ENCODE assay signal across 8 mouse cellular contexts in the genomic region with DNA sequence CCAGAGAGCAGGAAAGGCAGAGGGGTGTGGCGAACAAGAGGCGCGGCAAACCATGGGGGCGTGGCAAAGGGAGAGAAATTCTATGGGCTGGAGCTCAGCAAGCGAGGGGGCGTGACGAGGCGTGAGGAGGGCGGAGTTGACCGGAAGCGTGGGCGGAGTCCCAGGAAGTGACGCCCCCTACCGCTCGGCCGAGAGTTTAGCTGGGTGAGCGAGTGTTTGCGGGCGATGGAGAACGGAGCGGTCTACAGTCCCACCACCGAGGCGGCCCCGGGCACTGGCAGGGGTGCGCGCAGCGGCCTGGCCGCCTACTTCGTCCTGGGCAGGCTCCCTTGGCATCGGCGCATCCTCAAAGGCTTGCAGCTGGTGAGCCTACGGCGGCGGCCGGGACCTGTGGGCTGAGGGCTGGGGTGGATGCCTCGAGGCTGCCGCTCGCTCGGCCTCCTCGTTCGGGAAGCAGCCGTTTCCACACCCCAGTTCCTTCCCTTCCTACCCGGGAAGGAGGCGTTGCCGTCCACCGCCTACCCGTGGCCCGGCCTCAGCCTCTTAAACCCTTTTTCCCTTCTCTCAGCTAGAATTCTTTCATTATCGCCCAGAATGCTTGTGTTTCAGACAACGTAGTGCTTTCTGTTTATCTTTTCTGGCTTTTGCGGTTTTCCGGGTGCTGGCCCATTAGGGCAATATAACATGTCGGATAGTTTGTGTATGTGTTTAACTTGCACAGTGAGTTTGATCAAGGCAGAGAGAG. TPM values are rescaled to one million over a fixed set of nuclear protein-coding genes. Genes with fewer than 3 reads are reported as not detected.
DNase-seq lines count a peak whose midpoint lies in the region; ATAC-seq and TF ChIP-seq lines count a peak whose summit lies in the region.

Gene Cmtm6, plus strand, starts transcription at position 106 of the 745 bp plus-strand sequence.

- H3K9me3 ChIP-seq in G1E (replicated peaks), result no peaks in the 10 kb centered on the region
- no peaks in the 10 kb centered on the region for H3K9me3 ChIP-seq in forebrain, embryonic 16.5 days (ENCODE audit: control insufficient read depth, low read length)
- no peaks in the 10 kb centered on the region for H3K9me3 ChIP-seq in lung, embryonic 14.5 days (ENCODE audit: low read depth, low read length)

- H3K36me3 ChIP-seq in G1E (replicated peaks), result peaks cover 23% of the 10 kb centered on the region
- H3K36me3 ChIP-seq in forebrain, embryonic 16.5 days (ENCODE audit: control insufficient read depth, insufficient read depth), result no peaks in the 10 kb centered on the region
- no peaks in the 10 kb centered on the region for H3K36me3 ChIP-seq in lung, embryonic 14.5 days (ENCODE audit: insufficient read depth)
- H3K36me3 ChIP-seq in thymus, adult 2 months (ENCODE audit: control insufficient read depth, insufficient read depth, low read length), result no peaks in the 10 kb centered on the region

- TF ChIP-seq POLR2A in olfactory bulb, adult 2 months (IDR thresholded peaks at IDR 0.05; ENCODE audit: insufficient read depth, low read depth, low read length), result peak; percentile 47; the same call in 1 of the 2 replicates
- peak; percentile 79 for TF ChIP-seq POLR2A in thymus, adult 2 months (IDR thresholded peaks at IDR 0.05; ENCODE audit: control insufficient read depth, extremely low read depth, insufficient read depth, low read length, poor library complexity)

- no peak for TF ChIP-seq CTCF in G1E (IDR thresholded peaks at IDR 0.05; ENCODE audit: low read depth, low read length)
- peak; percentile 74 for TF ChIP-seq CTCF in layer of hippocampus, adult 2 months (conservative IDR thresholded peaks at IDR 0.05)
- TF ChIP-seq CTCF in lung, embryonic 14.5 days (IDR thresholded peaks at IDR 0.05; ENCODE audit: low read depth), result peak; percentile 69
- TF ChIP-seq CTCF in olfactory bulb, adult 2 months (IDR thresholded peaks at IDR 0.05; ENCODE audit: insufficient read depth, low read depth, low read length), result peak; percentile 30; the same call in 1 of the 2 replicates
- peak; percentile 77; the same call in 1 of the 2 replicates for TF ChIP-seq CTCF in thymus, adult 2 months (IDR thresholded peaks at IDR 0.05; ENCODE audit: borderline replicate concordance, control insufficient read depth, extremely low read depth, insufficient read depth, low read length, poor library complexity)

- under 1% methylated on average over 52 of the region's 53 CpGs for WGBS in forebrain, embryonic 16.5 days
- under 1% methylated on average over 51 of the region's 53 CpGs for WGBS in lung, embryonic 14.5 days
- under 1% methylated on average over 53 of the region's 53 CpGs for WGBS in olfactory bulb, adult 2 months
- whole genome bisulfite sequencing in thymus, adult 2 months, result under 1% methylated on average over 53 of the region's 53 CpGs

- no peaks in the 10 kb centered on the region for H3K27me3 ChIP-seq in G1E (ENCODE audit: insufficient read depth, low read length)
- no peaks in the 10 kb centered on the region for H3K27me3 ChIP-seq in forebrain, embryonic 16.5 days (replicated peaks; ENCODE audit: control insufficient read depth, insufficient read depth, low read length)
- H3K27me3 ChIP-seq in lung, embryonic 14.5 days (ENCODE audit: insufficient read depth, low read length), result no peaks in the 10 kb centered on the region
- H3K27me3 ChIP-seq in thymus, adult 2 months (ENCODE audit: control insufficient read depth, insufficient read depth, low read length), result no peaks in the 10 kb centered on the region

- H3K9ac ChIP-seq in forebrain, embryonic 16.5 days (replicated peaks; ENCODE audit: low read depth, low read length), result peak within 1 kb of the TSS; percentile 91
- peak within 1 kb of the TSS; percentile 85 for H3K9ac ChIP-seq in lung, embryonic 14.5 days

- peak within 1 kb of the TSS; percentile 81 for H3K27ac ChIP-seq in forebrain, embryonic 16.5 days (ENCODE audit: low read length)
- H3K27ac ChIP-seq in layer of hippocampus, adult 2 months, result peak within 1 kb of the TSS; percentile 90
- peak within 1 kb of the TSS; percentile 92 for H3K27ac ChIP-seq in lung, embryonic 14.5 days (ENCODE audit: low read depth)
- H3K27ac ChIP-seq in olfactory bulb, adult 2 months (ENCODE audit: insufficient read depth, low read depth, low read length), result peak within 1 kb of the TSS; percentile 30; the same call in 1 of the 2 replicates
- peak within 1 kb of the TSS; percentile 73 for H3K27ac ChIP-seq in thymus, adult 2 months (ENCODE audit: control insufficient read depth, insufficient read depth, low read length)

- peak within 1 kb of the TSS; percentile 74 for H3K4me2 ChIP-seq in forebrain, embryonic 16.5 days (ENCODE audit: low read length)
- peak within 1 kb of the TSS; percentile 86 for H3K4me2 ChIP-seq in lung, embryonic 14.5 days

- H3K4me1 ChIP-seq in G1E (ENCODE audit: insufficient read depth, low read depth, low read length), result peaks cover 47% of the 10 kb centered on the region
- peaks cover 16% of the 10 kb centered on the region for H3K4me1 ChIP-seq in forebrain, embryonic 16.5 days (replicated peaks; ENCODE audit: control insufficient read depth, insufficient read depth, low read length)
- H3K4me1 ChIP-seq in lung, embryonic 14.5 days (ENCODE audit: insufficient read depth), result peaks cover 8% of the 10 kb centered on the region
- peaks cover 5% of the 10 kb centered on the region for H3K4me1 ChIP-seq in olfactory bulb, adult 2 months (ENCODE audit: control insufficient read depth, insufficient read depth, low read length)
- peaks cover 13% of the 10 kb centered on the region for H3K4me1 ChIP-seq in thymus, adult 2 months (replicated peaks; ENCODE audit: control insufficient read depth, insufficient read depth, low read length)

- peak; percentile 83 for ATAC-seq in G1E (ENCODE audit: extremely low read depth, insufficient number of reproducible peaks, low FRiP score, poor library complexity, severe bottlenecking)
- peak; percentile 91 for ATAC-seq in forebrain, embryonic 16.5 days
- peak; percentile 92 for ATAC-seq in lung, embryonic 14.5 days (ENCODE audit: insufficient read depth)

- H3K4me3 ChIP-seq in G1E (ENCODE audit: low read depth, low read length), result peak within 1 kb of the TSS; percentile 98
- peak within 1 kb of the TSS; percentile 83 for H3K4me3 ChIP-seq in forebrain, embryonic 16.5 days (replicated peaks; ENCODE audit: low read length)
- H3K4me3 ChIP-seq in layer of hippocampus, adult 2 months, result peak within 1 kb of the TSS; percentile 82
- H3K4me3 ChIP-seq in lung, embryonic 14.5 days (ENCODE audit: low read depth, low read length), result peak within 1 kb of the TSS; percentile 87
- H3K4me3 ChIP-seq in olfactory bulb, adult 2 months (ENCODE audit: insufficient read depth, low read depth, low read length), result peak within 1 kb of the TSS; percentile 71
- H3K4me3 ChIP-seq in thymus, adult 2 months (ENCODE audit: control insufficient read depth, insufficient read depth, low read length), result peak within 1 kb of the TSS; percentile 87

- intact Hi-C loops in heart, postnatal 36 days (cut with DNase I), result loop anchor here (5.0 to 10.0 kb wide), 2 partner anchors 201 to 336 kb away; partner anchors contain the start of genes Crtap and Gpd1l

- DNase-seq in G1E (ENCODE audit: low spot score), result peak; percentile 81
- peak; percentile 93 for DNase-seq in cerebellum, adult 18-20 months
- DNase-seq in heart, postnatal 36 days, result peak; percentile 99
- peak; percentile 94 to 95 for DNase-seq in layer of hippocampus, adult 2 months (ENCODE audit: low spot score in 2 of 2)
- peak; percentile 99 for DNase-seq in lung, embryonic 14.5 days
- peak; percentile 99 for DNase-seq in thymus, adult 2 months

RNA-seq across cellular contexts. Expression of gene Cmtm6, which starts in this region (rescaled TPM):
- total RNA-seq in G1E (2014; fragmentation: Nextera tagmentation) (20.9 and 23.9 TPM in 2 replicates), G1E (2017) (41.4 and 42.5 TPM in 2 replicates)
- polyA plus RNA-seq in G1E (2012), result 7.5 and 8.7 TPM in 2 replicates
- 23.2 and 30.2 TPM in 2 replicates for polyA plus RNA-seq in forebrain, embryonic 16.5 days (2015; fragmentation: Nextera tagmentation; extraction: Ambion mirVana)
- total RNA-seq in heart, postnatal 36 days (2021), result 10 to 100 TPM; 22.3 to 22.4 TPM
- total RNA-seq in layer of hippocampus, adult 2 months (2021), result 10 to 100 TPM; 19.2 to 25.6 TPM
- polyA plus RNA-seq in lung, embryonic 14.5 days (2014; fragmentation: Nextera tagmentation; extraction: Ambion mirVana), result 57.4 and 57.7 TPM in 2 replicates
- polyA plus RNA-seq in olfactory bulb, adult 2 months (2012; ENCODE audit: insufficient read depth, insufficient read length, low replicate concordance, missing spikeins), result not detected in 2 replicates
- polyA plus RNA-seq in thymus, adult 2 months (2012; rRNA removed), result 72.4 and 76.2 TPM in 2 replicates

Comparison
In these comparisons a context has a peak if more than half of its experiments do, and no peak if none do; other contexts are left out.
1. Peak in every context shown above with its lines: DNase-seq, ATAC-seq, H3K4me3 ChIP-seq and H3K27ac ChIP-seq.
2. H3K27ac ChIP-seq: peak in every context shown above with its lines; median percentile 92 in lung, embryonic 14.5 days; 90 in layer of hippocampus, adult 2 months; 81 in forebrain, embryonic 16.5 days; 73 in thymus, adult 2 months; 30 in olfactory bulb, adult 2 months.